ENCODE assay signal across 19 mouse cellular contexts in genomic region chr11:104622040-104622962, GRCm38 (mm10). TPM values are rescaled to one million over a fixed set of nuclear protein-coding genes. Genes with fewer than 3 reads are reported as not detected.
DNase-seq lines count a peak whose midpoint lies in the region; ATAC-seq and TF ChIP-seq lines count a peak whose summit lies in the region.
"Had no signal": no experiment of that assay in that cellular context is flagged by ENCODE, and none has a peak within 500 bp of the region (broad histone marks: within the 10 kb centered on the region; RNA-seq: fewer than 3 reads in every experiment).

No protein-coding gene starts in this region.

- ATAC-seq in liver, embryonic 14.5 days (ENCODE audit: insufficient read depth), result peak; percentile 68
- ATAC-seq in midbrain, embryonic 15.5 days (replicated peaks), result no peak
- ATAC-seq: forebrain, embryonic 16.5 days; midbrain, embryonic 16.5 days had no signal

- H3K4me2 ChIP-seq in liver, embryonic 14.5 days (ENCODE audit: low read depth), result peak overlapping the region; percentile 40
- H3K4me2 ChIP-seq in midbrain, embryonic 15.5 days, result no peak overlapping the region
- H3K4me2 ChIP-seq: heart, embryonic 15.5 days; hindbrain, embryonic 15.5 days; kidney, embryonic 15.5 days; limb, embryonic 12.5 days had no signal

- intact Hi-C loops in gastrocnemius, postnatal 36 days (cut with DNase I), result no loop called here

- H3K9ac ChIP-seq in liver, embryonic 14.5 days (replicated peaks), result no peak overlapping the region
- no peak overlapping the region for H3K9ac ChIP-seq in midbrain, embryonic 15.5 days
- H3K9ac ChIP-seq: heart, embryonic 15.5 days; hindbrain, embryonic 15.5 days; kidney, embryonic 15.5 days; limb, embryonic 12.5 days had no signal

- 24% methylated on average over 11 of the region's 12 CpGs for WGBS in liver, embryonic 14.5 days (ENCODE audit: insufficient replicate concordance)
- 41% methylated on average over 12 of the region's 12 CpGs for WGBS in midbrain, embryonic 15.5 days

- H3K4me1 ChIP-seq in liver, embryonic 14.5 days (replicated peaks; ENCODE audit: control insufficient read depth in 2 of 2, insufficient read depth in 2 of 2, low read length in 1 of 2), result peaks cover 18 to 55% of the 10 kb centered on the region in 2 experiments
- H3K4me1 ChIP-seq in midbrain, embryonic 15.5 days, result no peaks in the 10 kb centered on the region

- peak; percentile 16 for DNase-seq in gastrocnemius, adult 18-20 months (ENCODE audit: low spot score)
- DNase-seq in gastrocnemius, postnatal 36 days, result no peak
- peak; percentile 78 for DNase-seq in 416B (ENCODE audit: low read depth)
- peak; percentile 33 for DNase-seq in Muller cell, postnatal 12 days (ENCODE audit: inconsistent ontology term)
- DNase-seq in liver, embryonic 14.5 days (ENCODE audit: low read depth in 3 of 3, low spot score in 3 of 3), result peak in 1 of 3 experiments; percentile 24
- no peak for DNase-seq in layer of hippocampus, postnatal 10 days (ENCODE audit: low spot score in 2 of 2)
- no peak for DNase-seq in spleen, adult 18-20 months
- DNase-seq: adrenal gland, postnatal 14 days; cerebellum, postnatal 36 days; lung, postnatal 14 days; right cerebral cortex, postnatal 14 days; thymus, postnatal 14 days had no signal

- H3K4me3 ChIP-seq in liver, embryonic 14.5 days (ENCODE audit: insufficient read depth in 1 of 2, low read depth in 2 of 2, low read length in 2 of 2), result no peak overlapping the region
- no peak overlapping the region for H3K4me3 ChIP-seq in midbrain, embryonic 15.5 days
- H3K4me3 ChIP-seq: heart, embryonic 15.5 days; hindbrain, embryonic 15.5 days; kidney, embryonic 15.5 days; limb, embryonic 12.5 days had no signal

- no peaks in the 10 kb centered on the region for H3K27me3 ChIP-seq in liver, embryonic 14.5 days (ENCODE audit: control insufficient read depth, insufficient read depth, low read length)
- no peaks in the 10 kb centered on the region for H3K27me3 ChIP-seq in midbrain, embryonic 15.5 days (replicated peaks)
- H3K27me3 ChIP-seq: heart, embryonic 15.5 days; hindbrain, embryonic 15.5 days; kidney, embryonic 15.5 days; limb, embryonic 12.5 days had no signal

- TF ChIP-seq CTCF in liver, embryonic 14.5 days (IDR thresholded peaks at IDR 0.05; ENCODE audit: low read depth), result no peak

- no peak overlapping the region for H3K27ac ChIP-seq in liver, embryonic 14.5 days
- H3K27ac ChIP-seq in midbrain, embryonic 15.5 days, result no peak overlapping the region
- H3K27ac ChIP-seq: heart, embryonic 15.5 days; hindbrain, embryonic 15.5 days; kidney, embryonic 15.5 days; limb, embryonic 12.5 days had no signal

- no peaks in the 10 kb centered on the region for H3K36me3 ChIP-seq in liver, embryonic 14.5 days (replicated peaks; ENCODE audit: control insufficient read depth, insufficient read depth, low read depth)
- no peaks in the 10 kb centered on the region for H3K36me3 ChIP-seq in midbrain, embryonic 15.5 days (replicated peaks)
- H3K36me3 ChIP-seq: heart, embryonic 15.5 days; hindbrain, embryonic 15.5 days; kidney, embryonic 15.5 days; limb, embryonic 12.5 days had no signal

- 0 out of 2 replicates have a peak, but pooled peaks have one; percentile 23 for TF ChIP-seq EP300 in liver, embryonic 14.5 days (IDR thresholded peaks at IDR 0.05; ENCODE audit: low read depth)

- H3K9me3 ChIP-seq in liver, embryonic 14.5 days (ENCODE audit: control insufficient read depth, low read length), result no peaks in the 10 kb centered on the region
- H3K9me3 ChIP-seq in midbrain, embryonic 15.5 days, result no peaks in the 10 kb centered on the region
- H3K9me3 ChIP-seq: heart, embryonic 15.5 days; hindbrain, embryonic 15.5 days; kidney, embryonic 15.5 days; limb, embryonic 12.5 days had no signal

RNA-seq across cellular contexts. Expression of gene Itgb3, which starts 14.5 kb away (rescaled TPM):
- total RNA-seq in gastrocnemius, adult 18-20 months (2021), result 1 to 10 TPM in 1 of 2 experiments, under 1 TPM in 1; 0.71 to 1.3 TPM
- under 1 TPM; 0.66 to 0.76 TPM for total RNA-seq in gastrocnemius, postnatal 36 days (2021)
- 10.1 and 11.2 TPM in 2 replicates for polyA plus RNA-seq in liver, embryonic 14.5 days (2012; rRNA removed)
- polyA plus RNA-seq in liver, embryonic 14.5 days (2014; fragmentation: Nextera tagmentation; extraction: Ambion mirVana), result 5.7 and 6.9 TPM in 2 replicates
- 1 to 10 TPM; 2.3 TPM for total RNA-seq in layer of hippocampus, postnatal 10 days (2021)
- polyA plus RNA-seq in midbrain, embryonic 15.5 days (2015; fragmentation: Nextera tagmentation; extraction: Ambion mirVana), result 0.72 and 0.80 TPM in 2 replicates

Comparison
In these comparisons a context has a peak if more than half of its experiments do, and no peak if none do; other contexts are left out.
1. DNase-seq: peak in gastrocnemius, adult 18-20 months (single experiment), 416B (single experiment) and Muller cell, postnatal 12 days (single experiment); none in gastrocnemius, postnatal 36 days (0 of 2), layer of hippocampus, postnatal 10 days (0 of 2) and spleen, adult 18-20 months (0 of 2).